Mouse (Mus musculus): Measurements from ENCODE around the gene Cdr2. TPM values are rescaled to one million over a fixed set of nuclear protein-coding genes. Genes with fewer than 3 reads are reported as not detected.
A peak's percentile ranks its signal among the peaks of the same experiment; 100 is the strongest.
"Not testable (repeated sequence)": the region's sequence is repeated elsewhere in the genome, so short reads cannot be mapped to it uniquely, and the experiment has no call there.

Gene Cdr2
- polyA plus RNA-seq, 1 experiment from 2014 or later: 17.3 TPM

GRCm38 (mm10) chr7:120960116-120960515 is 22.0 kb downstream of the Cdr2 start:
- Histone ChIP-seq H3K9ac (ENCODE audit: low read depth, low read length) (no peak overlapping the region), H3K27ac (ENCODE audit: low read depth, low read length) (no peak overlapping the region), H3K4me2 (no peak overlapping the region), H3K4me3 (ENCODE audit: low read depth, low read length) (no peak overlapping the region), H3K36me3 (ENCODE audit: control insufficient read depth, insufficient read depth, low read length) (peaks cover 33% of the 10 kb centered on the region), H3K9me3 (ENCODE audit: control insufficient read depth, low read length) (no peaks in the 10 kb centered on the region), H3K27me3 (replicated peaks; ENCODE audit: control insufficient read depth, insufficient read depth, low read length) (no peaks in the 10 kb centered on the region), H3K4me1 (replicated peaks; ENCODE audit: control insufficient read depth, insufficient read depth, low read length) (no peaks in the 10 kb centered on the region)
- DNase-seq (ENCODE audit: low spot score) (no peak), ATAC-seq (replicated peaks; ENCODE audit: low FRiP score) (no peak)
- 92% methylated on average over 2 of the region's 2 CpGs for WGBS

GRCm38 (mm10) chr7:120953591-120953990 is 28.5 kb downstream of the Cdr2 start:
- ATAC-seq (replicated peaks; ENCODE audit: low FRiP score): 0 out of 2 replicates have a peak, but pooled peaks have one; percentile 18
- 86% methylated on average over 7 of the region's 7 CpGs for WGBS
- not testable (repeated sequence) for H3K27me3 ChIP-seq (replicated peaks; ENCODE audit: control insufficient read depth, insufficient read depth, low read length); H3K4me1 ChIP-seq (replicated peaks; ENCODE audit: control insufficient read depth, insufficient read depth, low read length); DNase-seq (ENCODE audit: low spot score); H3K27ac ChIP-seq (ENCODE audit: low read depth, low read length); H3K4me2 ChIP-seq; H3K4me3 ChIP-seq (ENCODE audit: low read depth, low read length); H3K9me3 ChIP-seq (ENCODE audit: control insufficient read depth, low read length); H3K9ac ChIP-seq (ENCODE audit: low read depth, low read length)
- H3K36me3 ChIP-seq (ENCODE audit: control insufficient read depth, insufficient read depth, low read length): peaks cover 20% of the 10 kb centered on the region

GRCm38 (mm10) chr7:120943936-120944509 is 38.1 kb downstream of the Cdr2 start:
- ATAC-seq (replicated peaks; ENCODE audit: low FRiP score): no peak
- H3K36me3 ChIP-seq (ENCODE audit: control insufficient read depth, insufficient read depth, low read length): peaks cover 34% of the 10 kb centered on the region

GRCm38 (mm10) chr7:120942506-120942905 is 39.6 kb downstream of the Cdr2 start:
- 97% methylated on average over 1 of the region's 1 CpGs for WGBS
- ATAC-seq (replicated peaks; ENCODE audit: low FRiP score): no peak
- peaks cover 43% of the 10 kb centered on the region for H3K36me3 ChIP-seq (ENCODE audit: control insufficient read depth, insufficient read depth, low read length)
- H3K9ac ChIP-seq (ENCODE audit: low read depth, low read length): no peak overlapping the region
- no peak overlapping the region for H3K4me3 ChIP-seq (ENCODE audit: low read depth, low read length)
- no peak overlapping the region for H3K4me2 ChIP-seq
- no peak overlapping the region for H3K27ac ChIP-seq (ENCODE audit: low read depth, low read length)
- DNase-seq (ENCODE audit: low spot score): no peak
- no peaks in the 10 kb centered on the region for H3K27me3 ChIP-seq (replicated peaks; ENCODE audit: control insufficient read depth, insufficient read depth, low read length)
- H3K4me1 ChIP-seq (replicated peaks; ENCODE audit: control insufficient read depth, insufficient read depth, low read length): no peaks in the 10 kb centered on the region
- no peaks in the 10 kb centered on the region for H3K9me3 ChIP-seq (ENCODE audit: control insufficient read depth, low read length)

More at GRCm38 (mm10) chr7:120943936-120944509, 38.1 kb downstream of the Cdr2 start:
- Histone ChIP-seq H3K9me3 (ENCODE audit: control insufficient read depth, low read length) (no peaks in the 10 kb centered on the region), H3K9ac (ENCODE audit: low read depth, low read length) (no peak overlapping the region), H3K4me2 (no peak overlapping the region), H3K4me1 (replicated peaks; ENCODE audit: control insufficient read depth, insufficient read depth, low read length) (no peaks in the 10 kb centered on the region), H3K27ac (ENCODE audit: low read depth, low read length) (no peak overlapping the region), H3K27me3 (replicated peaks; ENCODE audit: control insufficient read depth, insufficient read depth, low read length) (no peaks in the 10 kb centered on the region), H3K4me3 (ENCODE audit: low read depth, low read length) (no peak overlapping the region)
- 74% methylated on average over 7 of the region's 8 CpGs for WGBS
- DNase-seq (ENCODE audit: low spot score): no peak

GRCm38 (mm10) chr7:120941214-120941613 is 40.9 kb downstream of the Cdr2 start:
- no peak overlapping the region for H3K9ac ChIP-seq (ENCODE audit: low read depth, low read length)
- H3K4me2 ChIP-seq: no peak overlapping the region
- H3K36me3 ChIP-seq (ENCODE audit: control insufficient read depth, insufficient read depth, low read length): peaks cover 51% of the 10 kb centered on the region
- H3K4me3 ChIP-seq (ENCODE audit: low read depth, low read length): no peak overlapping the region
- no peaks in the 10 kb centered on the region for H3K4me1 ChIP-seq (replicated peaks; ENCODE audit: control insufficient read depth, insufficient read depth, low read length)
- ATAC-seq (replicated peaks; ENCODE audit: low FRiP score): no peak
- H3K9me3 ChIP-seq (ENCODE audit: control insufficient read depth, low read length): no peaks in the 10 kb centered on the region
- H3K27me3 ChIP-seq (replicated peaks; ENCODE audit: control insufficient read depth, insufficient read depth, low read length): no peaks in the 10 kb centered on the region
- no peak for DNase-seq (ENCODE audit: low spot score)
- 86% methylated on average over 6 of the region's 6 CpGs for WGBS
- no peak overlapping the region for H3K27ac ChIP-seq (ENCODE audit: low read depth, low read length)

GRCm38 (mm10) chr7:120940343-120940742 is 41.8 kb downstream of the Cdr2 start:
- Histone ChIP-seq H3K4me1 (replicated peaks; ENCODE audit: control insufficient read depth, insufficient read depth, low read length) (no peaks in the 10 kb centered on the region), H3K27ac (ENCODE audit: low read depth, low read length) (no peak overlapping the region), H3K9me3 (ENCODE audit: control insufficient read depth, low read length) (no peaks in the 10 kb centered on the region), H3K9ac (ENCODE audit: low read depth, low read length) (no peak overlapping the region), H3K27me3 (replicated peaks; ENCODE audit: control insufficient read depth, insufficient read depth, low read length) (no peaks in the 10 kb centered on the region), H3K4me3 (ENCODE audit: low read depth, low read length) (no peak overlapping the region), H3K4me2 (no peak overlapping the region), H3K36me3 (ENCODE audit: control insufficient read depth, insufficient read depth, low read length) (peaks cover 58% of the 10 kb centered on the region)
- ATAC-seq (replicated peaks; ENCODE audit: low FRiP score) (0 out of 2 replicates have a peak, but pooled peaks have one; percentile 35), DNase-seq (ENCODE audit: low spot score) (no peak)
- 93% methylated on average over 12 of the region's 12 CpGs for WGBS

GRCm38 (mm10) chr7:120938206-120938605 is 43.9 kb downstream of the Cdr2 start:
- H3K27me3 ChIP-seq (replicated peaks; ENCODE audit: control insufficient read depth, insufficient read depth, low read length): no peaks in the 10 kb centered on the region
- H3K4me1 ChIP-seq (replicated peaks; ENCODE audit: control insufficient read depth, insufficient read depth, low read length): peaks cover 8% of the 10 kb centered on the region
- H3K9me3 ChIP-seq (ENCODE audit: control insufficient read depth, low read length): no peaks in the 10 kb centered on the region
- no peak overlapping the region for H3K9ac ChIP-seq (ENCODE audit: low read depth, low read length)
- no peak for ATAC-seq (replicated peaks; ENCODE audit: low FRiP score)
- peaks cover 61% of the 10 kb centered on the region for H3K36me3 ChIP-seq (ENCODE audit: control insufficient read depth, insufficient read depth, low read length)
- no peak overlapping the region for H3K4me3 ChIP-seq (ENCODE audit: low read depth, low read length)
- no peak for DNase-seq (ENCODE audit: low spot score)
- 88% methylated on average over 9 of the region's 9 CpGs for WGBS
- H3K27ac ChIP-seq (ENCODE audit: low read depth, low read length): no peak overlapping the region
- no peak overlapping the region for H3K4me2 ChIP-seq

- WGBS: 87% methylated on average over 4 of the region's 4 CpGs
These were observed 45.6 kb downstream of the Cdr2 start for GRCm38 (mm10) chr7:120936522-120936921.

GRCm38 (mm10) chr7:120934716-120935115 is 47.4 kb downstream of the Cdr2 start:
- Histone ChIP-seq H3K4me2 (no peak overlapping the region), H3K9me3 (ENCODE audit: control insufficient read depth, low read length) (no peaks in the 10 kb centered on the region), H3K36me3 (ENCODE audit: control insufficient read depth, insufficient read depth, low read length) (peaks cover 59% of the 10 kb centered on the region), H3K9ac (ENCODE audit: low read depth, low read length) (no peak overlapping the region), H3K27ac (ENCODE audit: low read depth, low read length) (no peak overlapping the region), H3K4me3 (ENCODE audit: low read depth, low read length) (no peak overlapping the region), H3K27me3 (replicated peaks; ENCODE audit: control insufficient read depth, insufficient read depth, low read length) (no peaks in the 10 kb centered on the region), H3K4me1 (replicated peaks; ENCODE audit: control insufficient read depth, insufficient read depth, low read length) (peaks cover 11% of the 10 kb centered on the region)
- DNase-seq (ENCODE audit: low spot score) (no peak), ATAC-seq (replicated peaks; ENCODE audit: low FRiP score) (no peak; the same call in 1 of the 2 replicates)
- WGBS: 51% methylated on average over 5 of the region's 5 CpGs

More at GRCm38 (mm10) chr7:120936522-120936921, 45.6 kb downstream of the Cdr2 start:
- no peak overlapping the region for H3K9ac ChIP-seq (ENCODE audit: low read depth, low read length)
- H3K36me3 ChIP-seq (ENCODE audit: control insufficient read depth, insufficient read depth, low read length): peaks cover 67% of the 10 kb centered on the region
- H3K27me3 ChIP-seq (replicated peaks; ENCODE audit: control insufficient read depth, insufficient read depth, low read length): no peaks in the 10 kb centered on the region
- H3K4me3 ChIP-seq (ENCODE audit: low read depth, low read length): no peak overlapping the region
- H3K4me2 ChIP-seq: no peak overlapping the region
- no peak overlapping the region for H3K27ac ChIP-seq (ENCODE audit: low read depth, low read length)
- H3K4me1 ChIP-seq (replicated peaks; ENCODE audit: control insufficient read depth, insufficient read depth, low read length): peaks cover 11% of the 10 kb centered on the region
- H3K9me3 ChIP-seq (ENCODE audit: control insufficient read depth, low read length): no peaks in the 10 kb centered on the region
- DNase-seq (ENCODE audit: low spot score) (no peak), ATAC-seq (replicated peaks; ENCODE audit: low FRiP score) (no peak)

All from liver, embryonic 11.5 days (tissue).